Mouse (Mus musculus) gastrocnemius, postnatal 36 days (tissue): ENCODE measurements around the gene Bpgm. TPM values are rescaled to one million over a fixed set of nuclear protein-coding genes. Genes with fewer than 3 reads are reported as not detected.

Source experiments
- DNase-seq, 2 experiments: peaks; one replicate each; pipeline ENCODE4 v3.0.0; 2022
- intact Hi-C: fragments of 180-260 bp; cut with DNase I; formaldehyde crosslinking; loops from one replicate; pipeline ENCODE4 v1.15.1; 2025
- total RNA-seq, 2 experiments: library from RNA; stranded (reverse); gene quantifications; 2 replicates each; pipeline ENCODE4 v1.2.3; 2021

Bpgm gene
- total RNA-seq, 2 experiments from 2014 or later = 87.5 to 92.0 TPM

DNA sequence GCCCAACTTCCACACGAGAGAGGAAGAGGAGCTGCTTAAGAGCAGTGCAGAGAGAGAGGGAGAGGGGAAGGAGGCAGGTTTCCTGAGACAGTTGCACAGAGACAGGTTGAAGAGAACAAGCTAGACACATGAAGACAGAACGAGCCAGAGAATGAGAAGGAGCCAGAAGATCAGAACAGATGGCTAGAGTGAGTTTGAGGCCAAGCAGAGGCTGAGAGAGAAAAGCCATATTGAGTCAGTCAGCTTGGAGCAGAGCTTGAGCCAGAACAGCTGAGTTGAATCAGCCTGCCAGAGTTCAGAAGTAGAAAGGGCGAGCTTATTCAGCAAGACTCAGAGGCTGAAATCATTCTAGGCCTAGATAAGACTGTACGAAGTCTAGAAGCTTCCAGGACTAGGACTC is 6.8 kb downstream of the Bpgm start:
- DNase-seq = no peak
- intact Hi-C loops = no loop called here

DNA sequence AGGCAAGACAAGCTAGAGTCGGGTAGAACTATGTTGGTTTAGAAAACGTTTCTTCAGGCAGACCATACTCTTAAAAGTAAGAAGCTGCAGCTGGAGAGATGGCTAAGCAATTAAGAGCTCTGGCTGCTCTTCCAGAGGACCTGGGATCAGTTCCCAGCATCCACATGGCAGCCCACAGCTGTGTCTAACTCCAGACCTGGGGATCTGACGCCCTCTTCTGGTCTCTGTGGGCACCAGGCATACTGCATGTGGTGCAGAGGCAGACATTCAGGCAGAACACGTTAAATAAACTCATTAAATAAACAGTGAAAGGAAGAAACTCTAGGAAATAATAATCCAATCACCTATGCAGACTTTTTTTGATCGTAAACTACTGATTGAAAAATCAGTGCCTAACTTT is 7.4 kb downstream of the Bpgm start:
- intact Hi-C loops = no loop called here
- no peak for DNase-seq

DNA sequence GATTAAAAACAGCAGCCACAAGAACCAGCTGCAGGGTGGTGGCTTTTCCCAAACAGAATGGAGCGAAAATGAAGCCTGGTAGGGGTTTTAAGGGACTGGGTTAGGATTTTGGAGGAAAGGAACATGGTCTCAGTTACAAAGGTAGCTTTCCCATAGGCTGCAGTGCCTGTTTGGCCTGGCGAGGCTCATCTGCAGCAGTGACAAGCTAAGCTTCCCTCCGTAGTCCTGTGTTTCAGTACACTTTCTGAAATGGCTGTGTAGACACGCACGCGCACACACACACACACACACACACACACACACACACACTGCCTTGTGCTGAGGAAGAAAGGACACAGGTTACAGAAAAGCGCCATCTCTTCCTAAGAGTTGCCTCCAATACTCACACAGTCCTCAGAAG is 7.8 kb downstream of the Bpgm start:
- intact Hi-C loops = no loop called here
- DNase-seq = no peak

DNA sequence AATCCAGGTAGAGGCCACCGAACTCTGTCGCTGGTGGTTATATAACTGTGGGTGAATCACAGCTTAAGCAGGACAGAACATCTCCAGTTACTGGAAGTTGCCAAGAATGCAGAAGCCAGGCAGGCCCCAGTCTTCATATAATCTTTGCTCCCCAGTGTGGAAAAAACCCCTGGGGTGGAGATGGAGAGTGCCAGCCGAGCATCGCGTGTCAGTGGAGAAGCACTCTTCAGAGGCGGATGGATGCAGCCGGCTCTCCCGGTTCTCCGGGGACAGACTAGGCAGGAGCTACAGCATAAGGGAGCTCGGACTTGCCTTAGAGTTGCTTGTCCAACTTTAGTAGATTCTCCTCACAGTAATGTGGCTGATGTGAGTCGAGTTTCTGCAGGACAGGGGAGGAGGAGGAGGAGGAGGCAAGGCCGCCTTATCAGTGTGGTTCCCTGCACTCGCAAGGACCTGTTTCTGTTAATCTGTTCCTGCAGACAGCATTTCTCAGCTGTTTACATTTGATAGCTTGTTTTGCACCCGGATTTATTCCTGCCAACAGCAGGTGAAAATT is 10.1 kb downstream of the Bpgm start:
- peak; percentile 21 to 49 for DNase-seq
- intact Hi-C loops = no loop called here

DNA sequence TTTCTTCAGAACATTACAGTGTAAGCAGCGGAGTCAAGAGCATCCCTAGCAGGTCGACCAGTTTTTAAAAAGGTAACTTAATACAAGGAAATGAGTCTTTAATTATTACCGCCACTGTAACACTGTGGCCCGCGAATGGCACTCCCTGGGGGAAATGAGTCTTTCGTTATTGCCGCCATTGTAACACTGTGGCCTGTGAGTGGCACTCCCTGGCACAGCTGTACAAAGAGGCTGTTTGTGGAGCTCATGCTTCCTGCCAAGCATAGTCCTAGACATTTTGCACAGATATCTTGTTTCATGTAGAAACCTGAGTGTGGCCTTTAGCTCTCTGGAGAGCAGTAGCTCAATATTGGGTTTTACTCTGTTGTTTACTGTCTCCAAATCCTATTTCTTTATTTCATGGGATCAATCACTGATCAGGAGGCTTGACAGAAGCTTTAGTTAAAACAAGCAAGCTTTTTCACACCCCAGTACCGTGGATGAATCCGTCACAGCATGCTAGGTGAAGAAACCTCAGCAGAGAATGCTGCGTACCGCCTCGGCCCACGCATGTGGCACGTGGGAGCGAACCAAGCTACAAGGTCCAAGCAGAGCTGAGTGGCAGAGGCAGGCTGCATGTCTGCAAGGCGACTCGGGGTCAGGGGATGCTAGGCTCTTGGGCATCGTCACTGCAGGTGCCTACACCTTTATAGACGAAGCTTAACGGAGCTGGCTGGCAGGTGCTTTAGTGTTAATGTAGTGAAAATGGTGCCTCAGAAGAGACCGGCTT is 17.5 kb downstream of the Bpgm start:
- intact Hi-C loops = no loop called here
- DNase-seq = peak in 1 of 2 experiments; percentile 17

DNA sequence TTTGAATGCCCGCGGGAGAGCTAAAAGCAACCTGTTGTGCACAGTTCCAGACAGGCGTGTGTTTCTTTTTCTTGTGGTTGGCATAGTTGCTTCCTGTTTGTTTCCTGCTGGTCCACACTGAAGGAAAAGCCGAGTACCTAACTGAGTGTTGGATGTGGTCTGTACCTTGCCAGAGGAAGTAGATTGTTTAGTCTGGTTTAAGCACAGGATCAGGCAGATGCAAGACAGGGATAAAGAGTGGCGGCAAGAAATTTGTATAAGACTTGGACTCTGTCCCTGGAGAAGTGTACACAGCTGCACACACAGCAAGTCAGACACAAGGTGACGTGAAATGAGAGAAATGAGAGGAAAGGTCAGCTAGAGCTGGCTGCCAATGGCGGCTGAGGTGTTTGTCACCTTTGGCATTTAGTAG is 19.1 kb downstream of the Bpgm start:
- intact Hi-C loops = no loop called here
- peak; percentile 13 to 27 for DNase-seq

DNA sequence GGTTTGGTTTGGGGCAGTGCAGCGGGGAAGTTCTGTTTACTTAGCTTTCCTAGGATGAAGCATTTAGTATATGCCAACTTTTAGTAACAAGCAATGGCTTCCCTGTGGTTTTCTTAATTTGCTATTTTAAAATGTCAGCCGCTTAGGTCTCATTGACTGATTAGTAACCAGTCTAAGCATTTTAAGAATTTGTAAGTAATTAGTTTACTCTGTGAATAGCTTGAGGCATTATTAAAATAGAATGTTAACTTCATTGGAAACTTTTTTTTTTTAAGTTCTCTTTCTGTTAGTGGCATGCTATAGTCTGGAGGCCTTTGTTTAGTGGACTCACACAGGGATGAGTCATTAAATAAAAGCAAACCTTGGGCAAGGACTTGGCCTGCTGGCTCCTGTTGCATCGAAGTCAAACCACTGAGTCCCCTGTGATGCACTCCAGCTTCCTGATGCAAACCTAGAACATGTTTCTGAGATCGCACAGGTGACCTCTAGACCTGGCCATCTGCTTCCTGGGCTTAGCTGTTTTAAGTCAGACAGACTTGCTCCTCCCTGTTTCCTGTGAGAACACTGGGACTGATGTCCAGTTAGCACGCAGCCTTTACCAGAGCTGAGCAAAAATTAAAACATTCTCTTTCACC is 22.1 kb downstream of the Bpgm start:
- no peak for DNase-seq
- intact Hi-C loops = no loop called here

DNA sequence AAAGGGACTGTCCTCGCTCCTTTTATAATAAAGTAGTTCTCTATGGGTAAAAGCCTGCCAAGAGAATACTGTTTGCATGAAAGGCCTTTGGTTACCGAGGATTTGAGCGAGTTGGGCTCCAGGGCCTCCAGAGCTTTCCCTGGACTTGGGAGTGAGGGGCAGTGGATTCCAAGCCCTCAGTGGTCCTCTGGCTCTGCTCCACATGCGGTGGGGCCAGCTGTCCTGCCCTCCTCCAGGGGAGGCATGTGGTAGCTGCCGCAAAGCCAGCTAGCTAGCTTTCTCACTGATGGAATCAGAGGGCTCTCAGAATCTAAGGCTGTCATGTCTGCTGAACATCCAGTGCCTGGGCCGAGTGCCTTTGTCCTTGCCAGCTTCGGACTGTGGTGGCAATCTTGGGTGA is 26.3 kb downstream of the Bpgm start:
- intact Hi-C loops = loop anchor here (10.0 kb wide), 1 partner anchor 423 kb away; the partner anchor contains the start of gene Stra8
- DNase-seq = no peak

DNA sequence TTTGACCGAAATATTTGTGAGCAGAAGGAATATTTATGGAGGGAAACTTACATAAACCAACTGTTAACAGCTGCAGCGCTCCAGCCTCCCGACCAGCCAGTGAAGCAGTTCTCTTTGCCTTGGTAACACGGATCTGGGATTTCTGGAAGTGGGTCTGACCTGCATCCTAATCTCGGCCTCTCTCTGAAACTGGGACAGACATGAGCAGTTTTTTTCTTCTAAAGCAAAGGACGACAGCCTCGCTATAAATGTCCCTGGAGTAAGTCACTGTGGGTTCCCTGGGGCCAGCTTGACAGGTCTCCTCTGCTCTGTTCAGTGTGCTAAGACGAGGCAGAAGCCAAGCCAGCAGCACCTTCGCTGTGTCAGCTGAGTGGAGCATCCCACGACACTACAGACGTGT is 29.9 kb downstream of the Bpgm start:
- intact Hi-C loops = loop anchor here (10.0 kb wide), 1 partner anchor 419 kb away; the partner anchor contains the start of gene Stra8
- DNase-seq = no peak

DNA sequence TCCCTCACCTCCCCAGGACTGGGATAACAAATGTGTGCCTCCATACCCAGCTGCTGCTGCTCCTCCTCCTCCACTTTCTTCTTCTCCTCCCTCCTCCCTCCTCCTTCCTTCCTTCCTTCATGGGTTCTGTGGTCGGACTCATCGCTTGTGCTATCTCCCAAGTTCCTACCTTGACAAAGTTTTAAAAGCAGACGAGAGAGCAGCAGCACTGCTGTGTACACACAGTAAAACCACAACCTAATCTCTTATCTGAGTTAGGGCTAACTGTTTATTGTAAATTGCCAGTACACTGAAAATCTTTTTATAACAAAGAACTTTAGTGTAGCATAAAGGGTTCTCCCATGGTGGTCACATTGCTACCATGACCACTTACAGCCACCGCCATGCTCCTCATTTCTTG is 31.6 kb downstream of the Bpgm start:
- no peak for DNase-seq
- intact Hi-C loops = loop anchor here (10.0 kb wide), 1 partner anchor 417 kb away; the partner anchor contains the start of gene Stra8

DNA sequence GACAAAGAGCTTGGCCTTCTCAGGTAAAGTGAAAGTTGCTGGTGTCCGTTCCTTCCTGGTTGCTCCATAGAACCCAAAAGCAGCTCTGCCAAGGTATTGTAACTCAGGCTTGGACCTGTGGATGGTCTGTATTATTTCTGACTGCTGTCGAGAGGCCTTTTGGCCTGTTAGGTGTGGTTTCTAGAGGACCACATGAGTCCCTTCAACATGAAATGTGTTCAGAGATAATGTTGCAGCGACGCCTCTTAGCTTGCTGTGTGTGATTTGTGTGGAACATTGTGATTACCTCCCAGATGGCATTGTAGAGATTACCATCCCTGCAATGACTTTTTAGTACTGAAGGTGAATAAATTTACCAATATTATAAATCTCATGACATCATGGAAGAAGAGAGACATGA is 32.0 kb downstream of the Bpgm start:
- DNase-seq = no peak
- intact Hi-C loops = loop anchor here (10.0 kb wide), 1 partner anchor 417 kb away; the partner anchor contains the start of gene Stra8

DNA sequence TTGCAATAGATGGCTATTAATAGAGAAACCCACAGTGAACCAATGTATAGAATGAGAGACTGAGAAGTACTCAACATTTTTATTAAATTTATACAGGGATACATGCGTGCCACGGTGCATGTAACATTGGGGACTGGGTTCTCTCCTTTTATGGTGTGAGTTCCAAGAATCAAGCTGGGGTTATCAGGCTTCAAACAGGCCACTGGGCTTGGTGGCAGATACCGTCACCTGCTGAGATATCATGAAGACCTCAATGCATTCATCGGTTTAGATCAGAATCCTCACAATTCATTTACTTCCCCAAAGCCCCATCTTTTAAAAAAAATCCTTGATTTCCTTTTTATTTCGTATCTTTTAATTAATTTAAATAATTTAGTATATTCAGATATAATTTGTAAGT is 34.3 kb downstream of the Bpgm start:
- no peak for DNase-seq
- intact Hi-C loops = no loop called here

DNA sequence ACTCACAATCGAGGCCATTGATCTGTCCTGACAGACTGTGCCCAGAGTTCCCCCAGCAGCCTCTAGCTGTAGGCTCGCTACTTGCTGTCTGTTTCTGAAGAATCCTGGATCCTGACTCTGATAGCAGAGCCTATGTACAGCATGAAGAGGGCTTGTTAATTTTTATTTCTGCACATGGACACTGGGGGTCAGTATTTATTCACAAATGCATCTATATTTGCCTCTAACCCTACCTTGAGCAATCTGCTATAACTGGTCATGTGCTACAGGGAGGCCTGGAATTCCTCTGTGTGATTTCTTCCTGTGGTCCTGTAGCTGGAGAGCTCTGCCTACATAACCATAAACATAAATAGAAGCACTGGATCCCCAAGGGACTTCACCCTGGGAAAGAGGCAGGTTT is 35.4 kb downstream of the Bpgm start:
- intact Hi-C loops = loop anchor here (1.0 kb wide), 1 partner anchor 243 kb away; no protein-coding TSS in a partner anchor
- DNase-seq = no peak

DNA sequence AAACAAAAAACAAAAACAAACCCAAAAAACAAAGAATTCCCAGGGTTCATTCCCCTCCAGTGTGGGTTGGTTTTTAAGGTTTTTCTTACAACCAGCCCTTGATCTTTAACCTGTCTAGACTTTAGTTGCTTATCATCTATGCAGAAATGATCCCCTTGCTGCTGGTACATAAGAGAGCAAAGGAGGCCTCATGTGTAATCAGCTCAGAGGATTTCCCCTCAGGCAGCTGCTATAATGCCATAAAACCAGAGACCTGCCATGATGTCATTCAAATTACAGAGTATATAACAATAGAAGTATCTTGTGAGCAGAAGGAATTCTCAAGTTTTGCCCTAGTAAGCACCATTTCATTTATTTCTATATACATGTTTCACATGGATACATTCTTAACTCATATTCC is 36.7 kb downstream of the Bpgm start:
- intact Hi-C loops = no loop called here
- no peak for DNase-seq

DNA sequence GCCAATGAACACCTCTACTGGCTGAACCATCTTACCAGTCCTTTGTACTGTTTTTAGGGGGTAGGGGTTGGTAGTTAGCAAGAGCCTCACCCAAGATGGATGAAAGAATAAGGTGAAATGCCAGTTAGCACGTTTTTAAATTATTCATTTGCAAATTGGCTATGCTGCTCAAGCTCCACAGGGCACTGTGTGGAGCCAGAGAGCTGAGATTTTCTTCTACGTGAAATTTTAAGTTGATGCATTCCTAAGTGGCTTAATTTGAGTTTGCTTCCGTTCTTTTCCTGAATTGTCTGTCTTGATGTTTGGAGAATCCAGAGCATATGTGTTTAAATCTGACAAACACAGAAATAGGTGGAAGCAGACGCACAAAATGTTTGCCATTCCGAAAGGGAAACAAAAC is 38.6 kb downstream of the Bpgm start:
- DNase-seq = no peak
- intact Hi-C loops = no loop called here

DNA sequence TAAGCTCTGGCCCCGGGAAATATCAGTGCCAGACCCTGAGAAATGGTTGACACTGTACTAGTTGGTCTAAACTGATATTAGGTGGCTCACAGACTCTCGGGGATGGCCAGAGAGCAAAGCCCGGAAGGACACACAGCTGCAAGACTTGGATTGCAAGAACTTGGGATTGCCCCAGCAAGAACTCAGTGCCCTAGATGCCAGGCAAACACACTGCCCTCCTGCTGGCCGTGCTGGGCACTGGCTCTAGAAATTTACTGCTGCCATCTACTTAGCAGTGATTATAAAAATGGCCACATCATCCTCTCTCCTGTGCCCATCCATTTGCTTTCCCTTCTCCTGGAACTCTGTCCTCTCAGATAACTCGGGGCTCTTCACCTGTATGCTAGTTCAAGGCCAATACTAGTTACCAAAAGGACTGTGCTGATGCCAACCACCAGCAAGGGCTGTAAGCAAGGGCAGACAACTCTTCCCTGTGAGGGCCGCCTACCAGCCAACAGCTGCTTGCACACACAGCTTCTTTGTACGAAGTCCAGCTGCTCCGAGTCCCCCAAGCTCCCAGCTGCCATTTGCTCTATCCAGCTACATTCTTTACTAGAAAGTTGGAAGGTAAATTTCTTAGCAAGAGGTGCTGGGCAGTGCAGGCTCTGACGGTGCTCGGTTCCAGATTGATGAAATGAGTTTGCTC is 39.2 kb downstream of the Bpgm start:
- intact Hi-C loops = no loop called here
- DNase-seq = no peak

DNA sequence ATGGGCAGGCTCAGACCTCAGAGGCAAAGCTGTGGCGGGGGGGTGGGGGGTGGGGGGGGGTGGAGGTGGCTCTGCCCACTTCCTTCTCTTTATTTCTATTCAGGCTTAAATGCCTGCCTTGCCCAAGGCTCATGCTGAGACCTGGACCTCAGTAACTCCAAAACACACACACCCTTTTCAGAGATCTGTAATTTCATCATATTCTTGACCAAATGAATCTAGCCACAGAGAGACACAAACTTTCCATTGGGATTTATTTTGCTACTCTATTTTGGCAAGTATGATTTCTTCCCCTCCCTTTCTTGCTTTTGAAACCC is 39.7 kb downstream of the Bpgm start:
- no peak for DNase-seq
- intact Hi-C loops = no loop called here

DNA sequence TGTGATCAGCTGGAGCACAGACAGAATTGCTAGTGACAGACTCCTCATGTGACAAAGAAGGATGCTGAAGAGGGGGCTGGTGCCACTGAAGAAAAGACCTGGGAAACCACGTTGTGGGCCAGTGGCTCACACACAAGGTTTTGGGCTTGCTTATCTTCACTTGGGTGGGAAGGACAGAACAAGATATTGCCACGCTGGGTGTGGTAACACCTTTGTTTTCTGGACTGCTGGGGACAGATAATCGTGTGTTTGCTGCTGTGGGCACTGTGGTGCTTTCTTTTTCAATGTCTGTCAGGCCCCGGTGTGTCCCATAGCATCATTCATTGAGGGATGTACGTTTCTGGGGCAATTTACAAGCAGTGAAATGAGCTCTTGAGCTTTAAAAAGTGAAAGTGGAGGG is 41.7 kb downstream of the Bpgm start:
- intact Hi-C loops = no loop called here
- no peak for DNase-seq

DNA sequence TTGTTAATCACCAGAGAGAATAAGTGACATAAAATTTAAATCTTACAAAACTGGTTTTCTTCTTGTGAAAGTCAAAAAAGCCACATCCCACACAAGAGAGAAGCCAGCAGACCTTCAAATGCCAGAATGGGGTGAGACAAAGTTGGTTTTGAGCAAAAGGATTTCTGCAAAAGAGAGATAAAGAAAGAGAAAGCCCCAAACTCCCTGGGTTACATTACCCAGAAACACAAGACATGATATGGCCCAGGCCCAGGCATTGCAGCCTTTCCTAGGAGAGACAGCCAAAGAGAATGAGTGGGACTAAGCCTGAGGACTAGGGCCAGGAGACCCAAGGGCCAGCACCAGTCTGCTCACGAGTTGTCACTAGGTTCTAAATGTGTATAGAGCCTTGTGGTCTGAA is 43.1 kb downstream of the Bpgm start:
- no peak for DNase-seq
- intact Hi-C loops = no loop called here

DNA sequence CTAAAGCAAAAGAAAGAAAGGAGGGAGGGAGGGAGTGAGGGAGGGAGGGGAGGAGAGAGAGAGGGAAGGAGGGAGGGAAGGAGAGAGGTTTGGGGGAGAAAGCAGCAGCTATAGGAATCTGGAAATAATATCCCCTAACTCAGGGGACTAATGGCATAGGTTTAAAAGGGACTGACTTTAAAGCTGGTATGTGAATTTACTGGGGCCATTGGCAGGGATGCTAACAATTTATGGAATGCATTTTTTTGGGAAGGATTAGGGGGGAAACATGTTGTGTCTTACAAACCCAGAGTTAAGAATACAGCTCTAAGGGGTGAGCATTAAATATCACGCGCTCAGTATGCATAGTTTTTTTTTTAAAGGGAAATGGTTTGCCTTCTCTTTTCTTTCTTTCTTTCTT is 44.5 kb downstream of the Bpgm start:
- no peak for DNase-seq
- intact Hi-C loops = no loop called here

DNA sequence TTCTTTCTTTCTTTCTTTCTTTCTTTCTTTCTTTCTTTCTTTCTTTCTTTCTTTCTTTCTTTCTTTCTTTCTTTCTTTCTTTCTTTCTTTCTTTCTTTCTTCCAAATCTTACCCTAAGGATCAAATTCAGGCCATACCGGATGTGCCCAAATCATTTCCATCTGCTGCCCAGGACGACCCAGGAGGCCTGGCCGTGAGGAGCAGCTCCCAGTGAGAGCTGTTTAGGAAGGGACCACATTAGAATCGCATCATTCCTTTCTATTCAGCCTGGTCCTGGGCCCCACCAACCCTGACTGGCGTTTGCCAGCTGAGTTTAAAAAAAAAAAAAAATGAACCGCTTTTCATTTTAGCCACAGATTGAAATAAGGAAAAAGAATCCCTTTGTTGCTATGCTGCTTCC is 44.9 kb downstream of the Bpgm start:
- intact Hi-C loops = no loop called here
- DNase-seq = no peak
